31 mouse cellular contexts compared by ENCODE assay signal in the genomic region with DNA sequence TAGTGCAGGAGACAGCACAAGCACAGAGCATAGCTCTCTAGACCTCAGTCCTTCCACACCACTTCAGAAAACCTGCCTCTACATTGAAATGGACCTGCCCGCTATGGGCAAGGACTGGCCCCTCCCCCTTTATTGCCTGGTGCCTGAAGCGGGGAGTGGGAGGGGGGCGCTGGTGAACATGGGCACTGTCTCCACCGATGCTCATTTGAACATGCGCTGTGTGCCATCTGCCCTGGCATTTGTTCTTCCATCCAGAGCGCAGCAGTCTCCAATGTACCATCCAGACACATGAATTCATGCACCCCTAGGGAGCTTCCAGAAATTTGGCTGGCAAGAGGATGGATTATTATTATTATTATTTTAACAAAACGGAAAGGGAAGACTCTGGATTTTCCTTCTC. TPM values are rescaled to one million over a fixed set of nuclear protein-coding genes. Genes with fewer than 3 reads are reported as not detected.
A peak's percentile ranks its signal among the peaks of the same experiment; 100 is the strongest.
DNase-seq lines count a peak whose midpoint lies in the region; ATAC-seq lines count a peak whose summit lies in the region.
"Had no signal": no experiment of that assay in that cellular context is flagged by ENCODE, and none has a peak within 500 bp of the region (broad histone marks: within the 10 kb centered on the region; RNA-seq: fewer than 3 reads in every experiment).

No protein-coding gene starts in this region.

- H3K36me3 ChIP-seq in forebrain, embryonic 13.5 days (ENCODE audit: poor library complexity, severe bottlenecking) = no peaks in the 10 kb centered on the region
- H3K36me3 ChIP-seq in forebrain, embryonic 10.5 days (replicated peaks) = no peaks in the 10 kb centered on the region
- H3K36me3 ChIP-seq in midbrain, embryonic 11.5 days (ENCODE audit: control insufficient read depth, insufficient read depth, low read length) = no peaks in the 10 kb centered on the region
- no peaks in the 10 kb centered on the region for H3K36me3 ChIP-seq in midbrain, embryonic 16.5 days (ENCODE audit: control insufficient read depth, insufficient read depth, low read length)
- no peaks in the 10 kb centered on the region for H3K36me3 ChIP-seq in forebrain, embryonic 16.5 days (ENCODE audit: control insufficient read depth, insufficient read depth)
- no peaks in the 10 kb centered on the region for H3K36me3 ChIP-seq in neural tube, embryonic 14.5 days (ENCODE audit: control insufficient read depth, insufficient read depth, low read length)
- H3K36me3 ChIP-seq: G1E; heart, embryonic 12.5 days; midbrain, embryonic 12.5 days had no signal

- no peak overlapping the region for H3K4me3 ChIP-seq in forebrain, embryonic 13.5 days
- no peak overlapping the region for H3K4me3 ChIP-seq in forebrain, embryonic 10.5 days
- no peak overlapping the region for H3K4me3 ChIP-seq in midbrain, embryonic 11.5 days (ENCODE audit: low read depth, low read length)
- no peak overlapping the region for H3K4me3 ChIP-seq in midbrain, embryonic 16.5 days (ENCODE audit: low read depth, low read length)
- H3K4me3 ChIP-seq in forebrain, embryonic 16.5 days (replicated peaks; ENCODE audit: low read length) = no peak overlapping the region
- no peak overlapping the region for H3K4me3 ChIP-seq in neural tube, embryonic 14.5 days (ENCODE audit: low read depth, low read length)
- H3K4me3 ChIP-seq: heart, embryonic 12.5 days; midbrain, embryonic 12.5 days had no signal

- H3K4me1 ChIP-seq in forebrain, embryonic 13.5 days = no peaks in the 10 kb centered on the region
- H3K4me1 ChIP-seq in forebrain, embryonic 10.5 days = 0 out of 2 replicates have a peak, but pooled peaks cover 8% of the 10 kb centered on the region
- no peaks in the 10 kb centered on the region for H3K4me1 ChIP-seq in midbrain, embryonic 11.5 days (ENCODE audit: control insufficient read depth, insufficient read depth, low read length)
- no peaks in the 10 kb centered on the region for H3K4me1 ChIP-seq in midbrain, embryonic 16.5 days (ENCODE audit: control insufficient read depth, insufficient read depth, low read length)
- H3K4me1 ChIP-seq in forebrain, embryonic 16.5 days (replicated peaks; ENCODE audit: control insufficient read depth, insufficient read depth, low read length) = peaks cover 3% of the 10 kb centered on the region; the same call in 1 of the 2 replicates
- 0 out of 2 replicates have a peak, but pooled peaks cover 4% of the 10 kb centered on the region for H3K4me1 ChIP-seq in neural tube, embryonic 14.5 days (ENCODE audit: control insufficient read depth, insufficient read depth, low read length)
- H3K4me1 ChIP-seq: midbrain, embryonic 12.5 days had no signal

- peak; percentile 62; the same call in 1 of the 2 replicates for ATAC-seq in forebrain, embryonic 13.5 days
- no peak for ATAC-seq in midbrain, embryonic 11.5 days (ENCODE audit: low FRiP score)
- no peak for ATAC-seq in midbrain, embryonic 16.5 days
- ATAC-seq in forebrain, embryonic 16.5 days = peak; percentile 57; the same call in 1 of the 2 replicates
- ATAC-seq in neural tube, embryonic 14.5 days (ENCODE audit: low read depth) = peak; percentile 74
- ATAC-seq: activated CD4-positive, CD25-positive, alpha-beta regulatory T cell, adult 4 months; inflammation-experienced regulatory T-cells, adult 6 months had no signal

- no peak overlapping the region for H3K9ac ChIP-seq in forebrain, embryonic 13.5 days
- H3K9ac ChIP-seq in midbrain, embryonic 11.5 days (ENCODE audit: low read length) = no peak overlapping the region
- H3K9ac ChIP-seq in midbrain, embryonic 16.5 days (ENCODE audit: low read depth, low read length) = no peak overlapping the region
- no peak overlapping the region for H3K9ac ChIP-seq in forebrain, embryonic 16.5 days (replicated peaks; ENCODE audit: low read depth, low read length)
- H3K9ac ChIP-seq in neural tube, embryonic 14.5 days (replicated peaks; ENCODE audit: low read depth, low read length) = no peak overlapping the region
- H3K9ac ChIP-seq: heart, embryonic 12.5 days; liver, embryonic 14.5 days; midbrain, embryonic 12.5 days had no signal

- no peaks in the 10 kb centered on the region for H3K27me3 ChIP-seq in forebrain, embryonic 13.5 days
- H3K27me3 ChIP-seq in forebrain, embryonic 10.5 days (ENCODE audit: poor library complexity, severe bottlenecking) = no peaks in the 10 kb centered on the region
- H3K27me3 ChIP-seq in midbrain, embryonic 11.5 days (ENCODE audit: control insufficient read depth, insufficient read depth, low read length) = no peaks in the 10 kb centered on the region
- H3K27me3 ChIP-seq in midbrain, embryonic 16.5 days (ENCODE audit: control insufficient read depth, insufficient read depth, low read depth, low read length) = no peaks in the 10 kb centered on the region
- no peaks in the 10 kb centered on the region for H3K27me3 ChIP-seq in forebrain, embryonic 16.5 days (replicated peaks; ENCODE audit: control insufficient read depth, insufficient read depth, low read length)
- no peaks in the 10 kb centered on the region for H3K27me3 ChIP-seq in neural tube, embryonic 14.5 days (ENCODE audit: control insufficient read depth, insufficient read depth, low read length)
- H3K27me3 ChIP-seq: midbrain, embryonic 12.5 days had no signal

- WGBS in forebrain, embryonic 13.5 days = 80% methylated on average over 7 of the region's 7 CpGs
- WGBS in forebrain, embryonic 10.5 days = 89% methylated on average over 7 of the region's 7 CpGs
- WGBS in midbrain, embryonic 11.5 days = 84% methylated on average over 7 of the region's 7 CpGs
- WGBS in midbrain, embryonic 16.5 days = 69% methylated on average over 7 of the region's 7 CpGs
- WGBS in forebrain, embryonic 16.5 days = 66% methylated on average over 7 of the region's 7 CpGs
- 39% methylated on average over 7 of the region's 7 CpGs for WGBS in neural tube, embryonic 14.5 days

- DNase-seq in forebrain, embryonic 10.5 days (ENCODE audit: extremely low spot score, low spot score) = no peak
- DNase-seq in midbrain, embryonic 11.5 days (ENCODE audit: low spot score, missing footprints) = peak; percentile 66
- DNase-seq in left cerebral cortex, adult 18-20 months (ENCODE audit: low spot score in 2 of 2) = no peak
- DNase-seq: adrenal gland, postnatal 25 days; cerebellum, adult 2 months; heart, adult 11 months; heart, postnatal 14 days; kidney, adult 9 months; kidney, postnatal 4 days; right cerebral cortex, postnatal 14 days; spleen, adult 18-20 months; thymus, postnatal 36 days had no signal

- no peaks in the 10 kb centered on the region for H3K9me3 ChIP-seq in forebrain, embryonic 13.5 days (replicated peaks)
- H3K9me3 ChIP-seq in forebrain, embryonic 10.5 days = no peaks in the 10 kb centered on the region
- no peaks in the 10 kb centered on the region for H3K9me3 ChIP-seq in midbrain, embryonic 11.5 days (ENCODE audit: control insufficient read depth, low read length)
- no peaks in the 10 kb centered on the region for H3K9me3 ChIP-seq in midbrain, embryonic 16.5 days (replicated peaks; ENCODE audit: control insufficient read depth, low read length, poor library complexity, severe bottlenecking)
- H3K9me3 ChIP-seq in forebrain, embryonic 16.5 days (ENCODE audit: control insufficient read depth, low read length) = no peaks in the 10 kb centered on the region
- no peaks in the 10 kb centered on the region for H3K9me3 ChIP-seq in neural tube, embryonic 14.5 days (ENCODE audit: control insufficient read depth, low read length)
- H3K9me3 ChIP-seq: G1E; heart, embryonic 12.5 days; midbrain, embryonic 12.5 days had no signal

- H3K4me2 ChIP-seq in forebrain, embryonic 13.5 days = no peak overlapping the region
- no peak overlapping the region for H3K4me2 ChIP-seq in midbrain, embryonic 11.5 days
- no peak overlapping the region for H3K4me2 ChIP-seq in midbrain, embryonic 16.5 days (ENCODE audit: low read length)
- no peak overlapping the region for H3K4me2 ChIP-seq in forebrain, embryonic 16.5 days (ENCODE audit: low read length)
- no peak overlapping the region for H3K4me2 ChIP-seq in neural tube, embryonic 14.5 days (ENCODE audit: low read depth, low read length)
- H3K4me2 ChIP-seq: heart, embryonic 12.5 days; midbrain, embryonic 12.5 days had no signal

- H3K27ac ChIP-seq in forebrain, embryonic 13.5 days = no peak overlapping the region
- no peak overlapping the region for H3K27ac ChIP-seq in forebrain, embryonic 10.5 days
- no peak overlapping the region for H3K27ac ChIP-seq in midbrain, embryonic 11.5 days (ENCODE audit: low read depth, low read length)
- no peak overlapping the region for H3K27ac ChIP-seq in midbrain, embryonic 16.5 days (ENCODE audit: low read length)
- H3K27ac ChIP-seq in forebrain, embryonic 16.5 days (ENCODE audit: low read length) = no peak overlapping the region
- no peak overlapping the region for H3K27ac ChIP-seq in neural tube, embryonic 14.5 days (ENCODE audit: low read depth, low read length)
- H3K27ac ChIP-seq: liver, embryonic 14.5 days; macrophage; midbrain, embryonic 12.5 days had no signal

RNA-seq across cellular contexts. Expression of gene Aldh1a3, which starts 14.2 kb away (rescaled TPM):
- polyA plus RNA-seq in forebrain, embryonic 13.5 days (2015; fragmentation: Nextera tagmentation; extraction: Ambion mirVana) = 3.4 and 4.6 TPM in 2 replicates
- 30.4 and 30.6 TPM in 2 replicates for polyA plus RNA-seq in forebrain, embryonic 10.5 days (2016; fragmentation: Nextera tagmentation; extraction: Ambion mirVana)
- 0.41 and 0.72 TPM in 2 replicates for polyA plus RNA-seq in midbrain, embryonic 11.5 days (2014; fragmentation: Nextera tagmentation; extraction: Ambion mirVana)
- polyA plus RNA-seq in midbrain, embryonic 16.5 days (2015; fragmentation: Nextera tagmentation; extraction: Ambion mirVana) = 0.99 and 1.4 TPM in 2 replicates
- 4.8 and 7.3 TPM in 2 replicates for polyA plus RNA-seq in forebrain, embryonic 16.5 days (2015; fragmentation: Nextera tagmentation; extraction: Ambion mirVana)
- 3.0 and 3.5 TPM in 2 replicates for polyA plus RNA-seq in neural tube, embryonic 14.5 days (2014; fragmentation: Nextera tagmentation; extraction: Ambion mirVana)
- total RNA-seq in left cerebral cortex, adult 18-20 months (2021) = 1 to 10 TPM in 1 of 2 experiments, under 1 TPM in 1; 0.88 to 1.0 TPM
- polyA plus RNA-seq: G1E, macrophage had no signal

RNA-seq across cellular contexts. Expression of gene Lrrk1, which starts 24.9 kb away (rescaled TPM):
- 2.0 and 2.1 TPM in 2 replicates for polyA plus RNA-seq in forebrain, embryonic 13.5 days (2015; fragmentation: Nextera tagmentation; extraction: Ambion mirVana)
- polyA plus RNA-seq in forebrain, embryonic 10.5 days (2016; fragmentation: Nextera tagmentation; extraction: Ambion mirVana) = 5.8 TPM in 2 replicates
- 2.5 and 2.9 TPM in 2 replicates for polyA plus RNA-seq in midbrain, embryonic 11.5 days (2014; fragmentation: Nextera tagmentation; extraction: Ambion mirVana)
- polyA plus RNA-seq in midbrain, embryonic 16.5 days (2015; fragmentation: Nextera tagmentation; extraction: Ambion mirVana) = 2.8 and 3.4 TPM in 2 replicates
- polyA plus RNA-seq in forebrain, embryonic 16.5 days (2015; fragmentation: Nextera tagmentation; extraction: Ambion mirVana) = 2.7 and 3.2 TPM in 2 replicates
- 1.0 and 6.1 TPM in 2 replicates for polyA plus RNA-seq in neural tube, embryonic 14.5 days (2014; fragmentation: Nextera tagmentation; extraction: Ambion mirVana)
- 1 to 10 TPM; 4.3 TPM for total RNA-seq in left cerebral cortex, adult 18-20 months (2021)
- polyA plus RNA-seq: G1E had no signal

RNA-seq across cellular contexts. Expression of gene Gm10974, which starts 47.4 kb away (rescaled TPM):
- polyA plus RNA-seq in forebrain, embryonic 13.5 days (2015; fragmentation: Nextera tagmentation; extraction: Ambion mirVana) = not detected in 2 replicates
- not detected in 2 replicates for polyA plus RNA-seq in forebrain, embryonic 10.5 days (2016; fragmentation: Nextera tagmentation; extraction: Ambion mirVana)
- not detected in 2 replicates for polyA plus RNA-seq in midbrain, embryonic 11.5 days (2014; fragmentation: Nextera tagmentation; extraction: Ambion mirVana)
- polyA plus RNA-seq in midbrain, embryonic 16.5 days (2015; fragmentation: Nextera tagmentation; extraction: Ambion mirVana) = not detected in 2 replicates
- not detected in 2 replicates for polyA plus RNA-seq in forebrain, embryonic 16.5 days (2015; fragmentation: Nextera tagmentation; extraction: Ambion mirVana)
- not detected in 2 replicates for polyA plus RNA-seq in neural tube, embryonic 14.5 days (2014; fragmentation: Nextera tagmentation; extraction: Ambion mirVana)
- total RNA-seq in left cerebral cortex, adult 18-20 months (2021) = not detected
- total RNA-seq: adrenal gland, postnatal 25 days; G1E; gastrocnemius, adult 8-10 months; heart, postnatal 14 days; layer of hippocampus, postnatal 10 days; left cerebral cortex, postnatal 14 days had no signal
- polyA plus RNA-seq: activated CD4-positive, CD25-positive, alpha-beta regulatory T cell, adult 4 months; cerebellum, adult 2 months; cortical plate, adult 2 months; embryonic facial prominence, embryonic 11.5 days; frontal cortex, adult 2 months; G1E; heart, embryonic 12.5 days; inflammation-experienced regulatory T-cells, adult 6 months; limb, embryonic 14.5 days; liver, embryonic 14.5 days; lung, embryonic 16.5 days; macrophage; midbrain, embryonic 12.5 days had no signal

Comparison
In these comparisons a context has a peak if more than half of its experiments do, and no peak if none do; other contexts are left out.
1. ATAC-seq: peak in forebrain, embryonic 13.5 days (single experiment), forebrain, embryonic 16.5 days (single experiment) and neural tube, embryonic 14.5 days (single experiment); none in midbrain, embryonic 11.5 days (single experiment) and midbrain, embryonic 16.5 days (single experiment).